Mouse (Mus musculus): ENCODE measurements at regions not wholly inside any gene's neighbourhood (a gene's known extent, or its start where the extent isn't known, plus 50 kb on each side); places are given as distances from the start of the nearest gene placed in this dataset.
A peak's percentile ranks its signal among the peaks of the same experiment; 100 is the strongest.

- intact Hi-C loops (cut with DNase I): no loop called here
- DNase-seq (ENCODE audit: low spot score in 2 of 2): no peak
Observed at GRCm38 (mm10) chr3:130894168-130894814, 164.1 kb upstream of the Rpl34 start.

- no peak for DNase-seq (ENCODE audit: low spot score in 2 of 2)
- intact Hi-C loops (cut with DNase I): no loop called here
Observed at GRCm38 (mm10) chr3:130891310-130891709, 161.1 kb upstream of the Rpl34 start.

- intact Hi-C loops (cut with DNase I): loop anchor here (5.0 kb wide), 1 partner anchor 349 kb away; no protein-coding TSS in a partner anchor
- DNase-seq (ENCODE audit: low spot score in 2 of 2): no peak
Observed at GRCm38 (mm10) chr3:130888587-130888986, 158.4 kb upstream of the Rpl34 start.

- intact Hi-C loops (cut with DNase I): loop anchor here (5.0 kb wide), 1 partner anchor 350 kb away; no protein-coding TSS in a partner anchor
- DNase-seq (ENCODE audit: low spot score in 2 of 2): no peak
Observed at GRCm38 (mm10) chr3:130887540-130888312, 157.5 kb upstream of the Rpl34 start.

- DNase-seq (ENCODE audit: low spot score in 2 of 2): no peak
- intact Hi-C loops (cut with DNase I): loop anchor here (5.0 kb wide), 1 partner anchor 351 kb away; no protein-coding TSS in a partner anchor
Observed at GRCm38 (mm10) chr3:130885974-130886373, 155.8 kb upstream of the Rpl34 start.

- DNase-seq (ENCODE audit: low spot score in 2 of 2): no peak
- intact Hi-C loops (cut with DNase I): loop anchor here (5.0 kb wide), 1 partner anchor 67 kb away; no protein-coding TSS in a partner anchor
Observed at GRCm38 (mm10) chr3:130884393-130884792, 154.2 kb upstream of the Rpl34 start.

- intact Hi-C loops (cut with DNase I): loop anchor here (5.0 kb wide), 1 partner anchor 67 kb away; no protein-coding TSS in a partner anchor
- no peak for DNase-seq (ENCODE audit: low spot score in 2 of 2)
Observed at GRCm38 (mm10) chr3:130883928-130884327, 153.7 kb upstream of the Rpl34 start.

GRCm38 (mm10) chr3:130883319-130883718 is 153.1 kb upstream of the Rpl34 start:
- intact Hi-C loops (cut with DNase I): loop anchor here (5.0 kb wide), 1 partner anchor 66 kb away; no protein-coding TSS in a partner anchor
- no peak for DNase-seq (ENCODE audit: low spot score in 2 of 2)

- intact Hi-C loops (cut with DNase I): loop anchor here (5.0 kb wide), 1 partner anchor 63 kb away; no protein-coding TSS in a partner anchor
Observed at GRCm38 (mm10) chr3:130880482-130880881, 150.3 kb upstream of the Rpl34 start.

GRCm38 (mm10) chr3:130879463-130879862 is 149.3 kb upstream of the Rpl34 start:
- intact Hi-C loops (cut with DNase I): no loop called here

More at GRCm38 (mm10) chr3:130880482-130880881, 150.3 kb upstream of the Rpl34 start:
- no peak for DNase-seq (ENCODE audit: low spot score in 2 of 2)

GRCm38 (mm10) chr3:130878834-130879233 is 148.6 kb upstream of the Rpl34 start:
- intact Hi-C loops (cut with DNase I): no loop called here

More at GRCm38 (mm10) chr3:130879463-130879862, 149.3 kb upstream of the Rpl34 start:
- DNase-seq (ENCODE audit: low spot score in 2 of 2): no peak

GRCm38 (mm10) chr3:130877981-130878380 is 147.8 kb upstream of the Rpl34 start:
- intact Hi-C loops (cut with DNase I): no loop called here
- DNase-seq (ENCODE audit: low spot score in 2 of 2): no peak

More at GRCm38 (mm10) chr3:130878834-130879233, 148.6 kb upstream of the Rpl34 start:
- no peak for DNase-seq (ENCODE audit: low spot score in 2 of 2)

GRCm38 (mm10) chr3:130873745-130874144 is 143.5 kb upstream of the Rpl34 start:
- intact Hi-C loops (cut with DNase I): no loop called here
- peak in 1 of 2 experiments; percentile 19 for DNase-seq (ENCODE audit: low spot score in 2 of 2)

- intact Hi-C loops (cut with DNase I): no loop called here
- DNase-seq (ENCODE audit: low spot score in 2 of 2): no peak
Observed at GRCm38 (mm10) chr3:130866952-130867632, 136.9 kb upstream of the Rpl34 start.

- intact Hi-C loops (cut with DNase I): no loop called here
Observed at GRCm38 (mm10) chr3:130864783-130865182, 134.6 kb upstream of the Rpl34 start.

GRCm38 (mm10) chr3:130863376-130863775 is 133.2 kb upstream of the Rpl34 start:
- no peak for DNase-seq (ENCODE audit: low spot score in 2 of 2)
- intact Hi-C loops (cut with DNase I): no loop called here

More at GRCm38 (mm10) chr3:130864783-130865182, 134.6 kb upstream of the Rpl34 start:
- DNase-seq (ENCODE audit: low spot score in 2 of 2): no peak

- DNase-seq (ENCODE audit: low spot score in 2 of 2): no peak
- intact Hi-C loops (cut with DNase I): no loop called here
Observed at GRCm38 (mm10) chr3:130860315-130860714, 130.1 kb upstream of the Rpl34 start.

- no peak for DNase-seq (ENCODE audit: low spot score in 2 of 2)
- intact Hi-C loops (cut with DNase I): no loop called here
Observed at GRCm38 (mm10) chr3:130853866-130854265, 123.7 kb upstream of the Rpl34 start.

GRCm38 (mm10) chr3:130850766-130851308 is 120.6 kb upstream of the Rpl34 start:
- DNase-seq (ENCODE audit: low spot score in 2 of 2): no peak
- intact Hi-C loops (cut with DNase I): no loop called here

- intact Hi-C loops (cut with DNase I): no loop called here
- DNase-seq (ENCODE audit: low spot score in 2 of 2): no peak
Observed at GRCm38 (mm10) chr3:130841755-130842154, 111.6 kb upstream of the Rpl34 start.
